Mouse (Mus musculus) kidney, adult 2 months (tissue): Measurements from ENCODE around the gene Hist1h3a.

ENCODE experiments used
- CTCF ChIP-seq: fragments of 200-500 bp; conservative IDR thresholded peaks from 2 replicates; pipeline ENCODE4 v1.5.1; 2011; ENCODE audit warnings: low read depth, mild to moderate bottlenecking, control low read depth, low read length, moderate library complexity, mixed read lengths; ENCODE audit not compliant: insufficient read depth, insufficient read length
- POLR2A ChIP-seq: fragments of 200-500 bp; IDR thresholded peaks from one replicate; pipeline ENCODE4 v1.6.1; 2011; ENCODE audit warnings: low read depth, low read length, control low read depth

DNA sequence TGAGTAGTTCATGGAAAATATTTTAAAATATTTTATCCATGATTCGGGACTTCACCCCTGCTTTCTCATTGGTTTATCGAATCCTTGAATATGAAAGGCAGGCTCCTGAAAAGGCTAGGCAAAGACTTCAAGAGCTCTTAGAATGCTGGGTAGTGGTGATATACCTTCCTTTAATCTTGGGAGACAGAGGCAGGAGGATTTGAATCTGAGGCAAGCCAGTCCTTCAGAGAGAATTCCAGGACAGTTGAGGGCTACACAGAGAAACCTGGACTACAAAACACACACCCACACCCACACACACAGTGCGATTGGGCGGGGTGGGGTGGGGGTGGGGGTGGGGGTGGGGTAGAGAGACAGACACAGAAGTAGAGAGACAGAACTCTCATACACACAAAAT lies 14.3 kb downstream of the Hist1h3a start:
- TF ChIP-seq CTCF (no peak), POLR2A (no peak)
